Mouse (Mus musculus) left cerebral cortex, adult 9 months (tissue): ENCODE results near the gene Srpk2.
"Not testable (repeated sequence)": the region's sequence is repeated elsewhere in the genome, so short reads cannot be mapped to it uniquely, and the experiment has no call there.

ENCODE experiments used
- DNase-seq, 2 experiments: peaks; one replicate each; pipeline ENCODE4 v3.0.0; 2022; ENCODE audit warnings: low spot score in 2 of 2

Gene Srpk2

DNA sequence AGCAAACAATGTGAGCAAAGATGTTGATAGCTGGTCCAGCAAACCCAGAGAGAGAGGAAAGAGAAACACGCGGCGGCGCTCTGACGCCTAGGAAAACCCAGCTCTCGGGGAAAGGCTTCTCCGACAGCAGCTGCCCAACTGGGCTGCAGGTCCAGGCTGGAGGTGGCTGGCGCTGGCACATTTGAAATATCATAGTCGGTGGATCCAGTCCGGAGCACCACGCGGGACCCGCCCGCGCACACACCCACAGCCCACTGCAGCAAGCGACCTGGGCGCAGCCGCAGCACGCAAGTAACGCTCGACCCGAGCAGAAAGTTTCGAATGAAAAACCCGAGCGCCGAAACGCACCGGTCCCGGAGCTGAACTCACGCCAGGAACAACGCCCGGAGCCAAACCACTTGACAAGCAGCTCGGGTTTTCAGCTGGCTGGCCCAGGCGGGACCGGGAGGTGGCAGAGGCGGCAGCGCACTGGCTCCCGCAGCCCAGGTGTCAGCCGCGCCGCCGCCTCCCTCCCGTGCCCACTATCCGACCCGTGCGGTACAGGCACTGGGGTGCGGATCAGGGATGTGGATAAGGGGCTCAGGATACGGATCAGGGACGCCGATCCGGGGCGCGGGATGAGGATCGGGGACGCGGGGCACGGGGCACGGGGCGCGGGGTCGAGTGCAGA, 9.5 kb downstream of the Srpk2 start:
- DNase-seq = peak in 1 of 2 experiments; percentile 67

DNA sequence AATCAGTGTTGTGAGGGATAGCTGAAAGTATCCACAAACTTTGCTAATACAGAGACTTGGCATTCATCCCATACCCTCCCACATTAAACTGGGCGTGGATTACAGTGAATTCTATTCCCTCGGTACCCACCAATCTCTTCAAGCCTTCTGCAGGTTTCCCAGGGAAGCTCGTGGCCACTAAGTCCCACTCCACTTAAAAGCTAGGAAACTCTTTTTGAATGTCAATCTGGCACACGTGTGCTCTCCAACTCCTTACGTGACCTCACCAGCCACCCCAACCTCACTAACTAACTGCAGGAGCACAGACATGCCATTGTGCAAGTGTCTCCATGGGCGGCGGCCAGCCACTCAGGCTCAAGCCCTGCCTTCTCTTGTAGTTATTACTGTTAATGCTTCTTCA, 12.3 kb downstream of the Srpk2 start:
- DNase-seq = no peak

DNA sequence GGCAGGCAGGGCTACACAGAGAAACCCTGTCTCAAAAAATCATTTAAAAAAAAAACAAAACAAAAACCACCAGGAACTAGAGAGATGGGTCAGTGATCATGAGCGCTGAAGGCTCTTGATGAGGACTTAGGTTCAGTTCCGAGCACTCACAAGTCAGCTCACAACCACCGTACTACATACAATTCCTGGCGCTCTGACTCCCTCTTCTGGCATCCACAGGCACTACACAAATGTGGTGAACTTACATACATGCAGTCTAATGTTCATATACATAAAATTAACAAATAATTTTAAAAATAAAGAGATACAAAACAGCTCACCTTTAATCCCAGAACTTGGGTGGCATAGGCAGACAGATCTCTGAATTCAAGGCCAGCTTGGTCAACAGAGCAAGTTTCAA, 13.5 kb downstream of the Srpk2 start:
- DNase-seq = no peak

DNA sequence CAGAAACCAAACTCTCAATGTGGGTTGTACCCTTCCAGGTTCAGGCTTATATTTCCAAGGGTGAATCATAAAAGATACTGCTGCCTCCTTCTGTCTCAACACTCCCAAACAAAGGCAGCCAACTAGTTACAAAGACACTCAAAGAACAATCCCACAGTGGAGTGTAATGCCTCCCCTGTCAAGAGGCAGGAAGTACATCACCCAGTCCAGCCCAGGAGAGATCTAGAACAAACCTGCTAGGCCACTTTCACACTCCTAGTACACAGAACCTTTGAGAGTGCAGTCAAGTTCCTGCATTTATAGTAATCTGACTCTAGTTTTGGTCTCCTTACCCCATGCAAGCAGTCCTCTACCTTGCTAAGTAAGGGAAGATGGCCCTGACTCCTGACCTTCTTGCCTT, 18.5 kb downstream of the Srpk2 start:
- no peak for DNase-seq

DNA sequence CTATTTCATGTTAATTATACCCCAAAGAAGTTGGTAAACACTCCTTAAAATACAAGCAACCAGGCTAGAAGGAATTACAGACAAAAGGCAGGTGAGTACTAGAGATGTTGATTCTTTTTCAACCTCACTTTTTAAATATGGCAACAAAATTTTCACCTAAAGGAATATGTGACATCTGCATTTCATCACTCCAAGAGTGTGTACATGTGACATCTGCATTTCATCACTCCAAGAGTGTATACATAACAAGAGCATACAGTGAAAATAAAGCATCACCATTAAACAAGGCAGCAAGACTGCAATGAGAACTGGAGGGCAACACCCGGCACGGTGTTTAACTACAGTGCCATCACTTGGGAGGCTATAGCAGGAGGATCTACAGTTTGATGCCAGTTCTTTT, 23.2 kb downstream of the Srpk2 start:
- no peak for DNase-seq

DNA sequence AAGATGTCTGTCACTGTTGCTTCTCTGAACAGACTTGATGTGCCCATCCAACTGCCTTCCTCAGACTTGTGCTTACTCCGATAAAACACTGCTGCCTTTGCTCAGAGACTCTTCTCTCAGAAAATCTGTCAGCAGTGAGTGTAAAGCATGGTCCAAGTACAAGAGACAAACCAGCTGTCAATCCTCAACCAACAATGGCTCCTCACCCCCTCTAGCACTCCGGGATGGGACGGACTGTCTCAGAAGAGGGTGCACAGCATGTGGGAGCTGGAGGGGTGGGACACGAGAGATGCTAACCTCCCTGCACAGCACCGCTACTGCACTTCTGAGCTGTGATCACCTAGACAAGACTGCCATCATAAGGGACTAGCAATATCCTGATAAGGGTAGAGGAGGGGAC, 26.4 kb downstream of the Srpk2 start:
- no peak for DNase-seq

DNA sequence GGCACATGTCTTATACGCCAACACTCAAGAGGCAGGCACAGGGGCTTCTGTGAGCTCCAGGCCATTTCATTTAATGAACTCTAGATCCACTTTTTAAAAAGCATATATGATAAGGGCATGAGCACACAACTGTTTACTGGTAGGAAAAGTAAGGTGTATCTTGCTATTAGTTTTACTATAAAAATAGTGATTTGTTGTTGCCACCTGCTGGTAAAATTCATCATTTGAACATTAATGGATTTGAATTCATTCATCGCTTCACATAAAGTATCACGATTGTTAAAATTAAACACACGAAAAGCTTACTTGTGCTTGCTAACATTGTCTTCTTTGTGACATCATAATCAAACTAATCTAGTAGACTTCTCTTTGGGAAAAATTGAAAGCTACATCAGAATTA, 27.8 kb downstream of the Srpk2 start:
- no peak for DNase-seq

DNA sequence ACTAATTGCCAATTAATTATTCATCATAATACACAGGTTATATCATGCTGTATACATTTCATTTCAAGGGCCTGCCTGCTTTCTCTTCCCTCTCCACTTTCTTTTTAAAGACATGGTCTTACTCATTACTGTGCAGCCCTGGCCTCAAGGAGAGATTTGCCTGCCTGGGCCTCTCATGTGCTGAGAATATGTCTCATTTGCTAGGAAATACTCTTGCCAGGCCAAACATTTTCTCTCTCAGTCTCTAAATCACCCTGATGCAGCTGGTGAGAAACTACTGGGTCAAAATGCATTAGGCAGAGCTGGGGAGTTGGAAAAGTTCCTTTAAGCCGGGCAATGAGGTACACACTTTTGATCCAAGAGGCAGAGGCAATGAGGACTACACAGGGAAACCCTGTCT, 29.4 kb downstream of the Srpk2 start:
- no peak for DNase-seq

DNA sequence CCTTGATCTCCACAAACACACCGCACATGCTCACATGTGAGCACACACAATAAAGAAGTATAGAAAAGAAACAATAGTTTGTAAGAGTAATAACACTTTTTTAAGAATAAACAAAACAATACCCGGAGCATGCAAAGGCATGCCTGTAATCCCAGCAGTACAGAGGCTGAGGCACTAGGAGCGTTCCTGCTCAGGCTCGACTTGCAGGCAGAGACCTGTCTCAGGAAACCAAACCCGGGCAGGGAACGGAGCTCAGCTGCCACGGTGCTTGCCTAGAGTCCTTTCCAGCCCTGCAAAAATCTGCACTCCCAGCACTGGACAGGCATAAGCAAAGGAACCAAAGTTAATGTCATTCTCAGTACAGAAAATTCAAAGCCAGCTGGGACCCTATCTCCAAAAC, 32.1 kb downstream of the Srpk2 start:
- no peak for DNase-seq

DNA sequence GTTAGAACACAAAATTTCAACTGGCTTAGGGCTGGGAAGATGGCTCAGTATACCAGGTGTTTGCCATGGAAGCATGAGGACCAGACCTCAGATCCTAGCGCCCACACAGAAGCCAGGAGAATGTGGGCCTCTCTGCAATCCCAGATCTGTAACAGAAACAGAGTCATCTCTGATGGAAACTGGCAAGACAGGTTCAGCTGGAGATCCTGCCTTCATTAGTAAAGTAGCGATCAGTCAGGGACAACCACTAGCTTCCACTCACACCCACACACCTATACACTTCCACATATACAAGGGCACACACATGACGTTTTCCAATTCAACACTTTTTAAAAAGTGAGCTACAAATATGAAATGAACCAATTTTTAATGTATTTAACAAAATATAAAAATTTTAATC, 32.6 kb downstream of the Srpk2 start:
- no peak for DNase-seq

DNA sequence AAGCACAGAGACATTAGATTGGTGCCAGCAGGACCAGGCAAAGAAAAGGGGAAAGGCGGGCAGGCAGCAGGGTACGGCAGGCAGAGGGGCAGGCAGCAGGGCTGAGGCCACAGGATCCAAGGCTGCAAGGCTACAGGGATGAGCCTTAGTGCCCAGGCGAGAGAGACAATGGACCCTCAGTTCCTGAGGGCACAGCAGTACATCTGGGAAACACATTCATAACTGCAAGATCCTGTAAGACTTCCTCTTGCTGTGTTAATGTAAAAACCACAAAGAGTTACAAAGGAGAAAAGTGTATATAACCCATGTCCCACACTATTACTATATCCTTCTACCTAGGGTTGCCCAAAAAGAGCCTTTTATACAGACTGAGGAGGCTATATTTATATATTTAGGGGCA, 33.9 kb downstream of the Srpk2 start:
- no peak for DNase-seq

DNA sequence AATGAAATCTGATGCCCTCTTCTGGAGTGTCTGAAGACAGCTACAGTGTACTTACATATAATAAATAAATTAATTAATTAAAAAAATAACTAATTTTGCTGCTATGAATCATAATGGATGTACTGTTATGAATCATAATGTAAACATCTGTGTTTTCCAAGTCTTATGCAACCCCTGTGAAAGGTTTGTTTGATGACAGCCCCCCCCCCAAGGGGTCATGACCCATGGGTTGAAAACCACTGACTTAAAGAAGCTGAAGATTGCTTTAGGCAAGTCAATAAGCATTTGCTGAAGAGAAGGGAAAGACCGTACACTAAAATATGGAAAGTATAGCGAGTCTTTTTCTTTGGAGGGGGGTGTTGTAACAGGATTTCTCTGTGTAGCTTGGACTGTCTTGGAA, 35.2 kb downstream of the Srpk2 start:
- no peak for DNase-seq

DNA sequence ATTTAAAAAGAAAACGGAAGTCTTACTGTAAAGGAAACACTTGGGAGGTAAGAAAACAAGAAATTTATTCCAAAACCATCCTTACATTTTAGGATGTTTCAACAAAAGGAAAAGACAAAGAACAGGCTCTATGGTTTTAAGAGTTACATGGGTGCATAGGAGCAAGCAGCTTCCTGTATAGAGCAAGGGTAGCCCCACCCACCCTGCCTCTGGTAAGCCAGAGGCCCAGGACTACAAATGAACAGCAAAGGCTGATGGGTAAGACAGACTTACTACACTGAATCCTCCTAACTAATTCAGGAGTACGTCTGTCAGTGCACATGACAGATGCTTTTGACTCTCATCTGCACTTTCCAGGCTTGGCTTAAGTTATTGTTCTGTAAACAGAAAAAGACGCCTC, 38.7 kb downstream of the Srpk2 start:
- no peak for DNase-seq

DNA sequence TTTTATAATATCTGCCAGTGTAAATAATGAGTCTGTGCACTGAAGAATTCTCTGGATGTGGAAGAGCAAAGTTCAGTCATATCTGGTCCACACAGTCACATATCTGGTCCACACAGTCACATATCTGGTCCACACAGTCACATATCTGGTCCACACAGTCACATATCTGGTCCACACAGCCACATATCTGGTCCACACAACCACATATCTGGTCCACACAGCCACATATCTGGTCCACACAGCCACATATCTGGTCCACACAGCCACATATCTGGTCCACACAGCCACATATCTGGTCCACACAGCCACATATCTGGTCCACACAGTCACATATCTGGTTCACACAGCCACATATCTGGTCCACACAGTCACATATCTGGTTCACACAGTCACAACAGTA, 45.2 kb downstream of the Srpk2 start:
- DNase-seq = not testable (repeated sequence)

DNA sequence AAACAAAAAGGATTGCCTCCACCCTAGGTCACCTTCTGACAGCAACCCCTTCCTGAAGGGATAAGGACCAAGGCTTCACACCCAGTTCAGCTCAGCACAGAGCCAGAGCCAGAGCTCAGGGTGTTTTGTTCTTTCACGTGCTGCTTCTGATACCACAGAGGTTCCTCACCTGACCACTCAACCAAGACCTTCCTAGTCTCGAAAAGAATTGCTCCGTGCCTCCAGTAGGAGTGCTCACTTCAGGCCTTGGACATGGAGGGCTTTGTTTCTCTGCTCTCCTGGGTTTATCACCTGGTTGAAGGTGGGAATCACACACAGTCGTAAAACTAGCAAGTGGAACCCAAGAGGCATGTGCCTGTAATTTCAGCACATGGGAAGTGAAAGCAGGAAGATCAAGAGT, 46.4 kb downstream of the Srpk2 start:
- DNase-seq = no peak

DNA sequence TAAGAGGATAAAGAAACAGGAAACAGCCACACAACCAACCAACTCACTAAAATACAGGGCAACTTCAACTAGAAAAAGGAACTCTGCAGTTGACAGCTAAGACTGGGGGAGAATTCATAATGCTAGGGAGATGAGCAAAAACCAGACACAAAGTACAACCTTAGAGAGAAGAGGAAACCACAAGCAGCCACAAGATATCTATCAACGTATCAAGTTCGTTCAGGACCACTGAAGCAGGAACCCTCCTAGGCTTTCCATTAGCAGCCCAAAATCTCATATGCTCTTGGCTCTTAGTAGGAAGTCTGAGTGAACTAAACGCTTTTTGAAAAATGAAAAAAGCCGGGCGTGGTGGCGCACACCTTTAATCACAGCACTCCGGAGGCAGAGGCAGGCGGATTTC, 47.1 kb downstream of the Srpk2 start:
- no peak for DNase-seq

DNA sequence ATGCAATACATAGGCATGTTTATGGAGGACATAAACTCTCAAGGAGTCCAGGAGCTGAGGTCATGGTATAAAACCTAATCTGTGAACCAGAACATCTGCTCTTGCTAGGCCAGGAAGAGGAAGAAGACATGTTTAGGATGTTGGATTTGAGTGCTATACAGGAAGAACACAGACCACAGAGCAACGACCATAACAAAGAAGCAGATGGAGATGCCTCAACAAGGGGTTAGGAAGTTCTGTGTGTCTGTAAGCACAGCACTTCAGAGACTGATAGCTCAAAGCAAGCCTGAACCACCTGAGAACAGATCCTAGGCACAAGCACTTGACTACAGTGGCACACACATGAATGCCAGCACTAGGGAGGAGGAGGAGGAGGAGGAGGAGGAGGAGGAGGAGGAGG, 52.9 kb downstream of the Srpk2 start:
- no peak for DNase-seq

DNA sequence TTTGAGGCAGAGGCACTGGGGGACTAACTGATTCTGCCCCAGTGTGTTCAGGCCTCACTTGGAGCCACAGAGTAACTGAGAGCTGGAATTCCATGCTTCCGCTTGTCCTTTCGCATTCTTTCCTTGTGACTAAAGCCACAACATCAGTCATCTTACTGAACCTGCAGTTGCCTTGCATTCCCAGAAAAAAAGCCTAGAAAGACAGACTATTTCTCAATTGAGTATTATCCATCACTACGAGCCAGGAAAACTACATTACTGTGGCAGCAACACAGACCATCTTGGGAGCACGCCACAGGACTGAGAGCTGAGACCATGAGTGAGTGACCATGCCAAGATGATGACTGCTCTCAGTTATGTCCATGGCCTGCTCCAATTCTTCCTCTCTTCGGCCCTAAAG, 57.2 kb downstream of the Srpk2 start:
- no peak for DNase-seq

DNA sequence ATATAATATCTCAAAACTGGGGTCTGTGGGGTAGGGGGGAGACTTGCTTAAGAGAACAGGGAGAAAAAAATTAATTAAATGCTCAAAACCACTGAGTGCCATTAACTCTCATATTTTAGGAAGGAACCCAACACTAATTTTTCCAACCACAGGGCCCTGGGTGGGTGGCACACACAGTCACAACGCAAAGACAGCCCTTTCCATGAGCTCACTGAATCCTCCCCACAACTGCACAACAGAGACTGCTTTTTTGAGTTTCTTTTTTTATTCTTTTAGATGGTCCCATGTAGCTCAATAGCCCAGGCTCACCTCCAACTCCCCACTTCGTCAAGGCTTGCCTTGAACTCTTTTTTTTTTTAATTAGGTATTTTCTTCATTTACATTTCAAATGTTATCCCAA, 58.2 kb downstream of the Srpk2 start:
- DNase-seq = no peak

DNA sequence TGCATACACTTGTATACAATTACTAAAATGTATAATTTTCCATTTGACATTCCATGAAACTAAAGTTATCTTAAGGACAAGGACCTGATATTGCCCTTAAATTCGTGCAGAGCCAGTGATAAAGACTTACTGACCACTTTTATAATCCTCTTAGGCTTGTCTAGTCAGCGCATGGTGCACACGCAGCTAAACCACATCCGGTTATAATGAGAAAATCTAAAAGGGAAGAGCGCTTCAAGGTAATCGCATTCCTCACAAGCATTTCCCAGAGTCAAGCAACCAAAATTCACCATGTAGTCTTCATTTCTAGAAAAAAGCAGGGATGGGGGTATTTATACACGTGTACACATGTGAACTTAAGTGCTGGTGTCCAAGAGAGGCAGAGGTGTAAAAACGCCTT, 63.8 kb downstream of the Srpk2 start:
- DNase-seq = no peak

DNA sequence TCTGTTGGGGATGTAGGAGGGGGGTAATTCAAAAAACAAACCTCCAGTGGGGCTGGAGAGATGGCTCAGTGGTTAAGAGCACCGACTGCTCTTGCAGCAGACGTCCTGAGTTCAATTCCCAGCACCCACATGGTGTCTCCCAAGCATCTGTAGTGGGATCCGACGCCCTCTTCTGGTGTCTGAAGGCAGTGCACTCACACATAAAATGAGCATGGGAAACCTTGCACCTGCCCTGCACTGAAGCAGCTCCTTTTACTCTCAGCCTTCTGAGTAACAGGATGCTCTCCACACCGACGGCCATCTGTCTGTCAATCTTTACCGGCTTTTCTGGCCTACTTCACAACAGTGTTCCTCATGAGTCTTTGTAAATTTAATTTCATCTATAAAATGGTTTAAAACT, 65.8 kb downstream of the Srpk2 start:
- DNase-seq = no peak

DNA sequence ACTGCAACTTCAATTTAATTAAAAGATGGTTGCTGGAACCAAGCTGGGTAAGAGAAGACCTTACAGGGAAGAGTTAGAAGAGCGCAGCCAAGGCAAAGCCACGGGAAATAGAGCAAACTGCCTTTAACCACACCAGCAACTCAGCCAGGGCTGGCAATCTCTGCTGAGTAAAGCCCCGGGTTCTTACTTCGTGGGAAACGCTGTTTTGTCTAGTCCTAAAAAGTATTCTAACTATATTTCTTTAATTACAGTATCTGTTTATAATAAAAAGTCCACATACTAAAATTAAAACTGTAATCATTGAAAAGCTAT, 67.4 kb downstream of the Srpk2 start:
- no peak for DNase-seq

DNA sequence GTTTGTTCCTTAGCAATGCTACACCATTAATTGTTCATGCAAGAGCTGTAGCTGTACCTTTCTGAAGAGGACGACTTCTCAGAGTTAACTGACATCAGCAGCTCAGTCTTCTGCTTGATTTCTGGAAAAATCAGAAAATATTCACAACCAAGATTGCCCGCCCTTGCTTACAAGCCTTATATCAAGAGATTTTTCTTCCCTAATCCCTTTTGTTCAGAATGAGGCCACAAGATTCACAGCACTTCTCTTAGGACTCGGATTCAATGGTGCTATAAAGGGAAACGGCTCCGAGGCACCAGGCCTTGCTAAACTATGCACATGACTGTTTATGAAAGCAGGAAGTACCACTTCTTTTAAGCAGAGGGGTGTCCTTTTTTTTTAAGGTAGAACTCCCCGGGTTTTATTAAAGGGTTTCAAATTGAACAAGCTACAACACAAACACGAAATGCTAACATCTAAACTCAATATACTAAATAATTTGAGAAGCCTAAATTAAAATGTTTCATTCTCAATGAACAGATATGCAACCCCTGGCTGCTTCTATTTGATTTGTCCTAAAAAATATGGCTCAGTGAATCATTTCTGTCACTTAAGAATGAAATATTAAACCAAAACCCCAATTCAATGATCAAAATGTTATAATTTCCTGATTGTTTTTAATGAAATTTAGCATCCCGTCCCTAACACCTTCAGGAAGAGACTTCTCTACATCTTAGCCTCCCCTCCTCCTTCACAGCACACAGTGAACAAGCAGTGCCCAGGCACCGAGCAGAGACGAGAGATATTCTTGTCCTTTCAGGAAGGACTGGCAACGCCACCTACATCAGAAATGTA, 67.9 kb downstream of the Srpk2 start:
- peak; percentile 48 to 73 for DNase-seq
